ENCODE assay signal across 1 mouse cellular context in genomic region chr5:130015104-130015503, GRCm38 (mm10).
TF ChIP-seq lines count a peak whose summit lies in the region.

No protein-coding gene starts in this region.

TF ChIP-seq in MEL, 35 proteins besides CTCF, POLR2A, EP300 and RAD21:
- TF ChIP-seq RCOR1 (IDR thresholded peaks at IDR 0.05; ENCODE audit: low read depth, low read length) (no peak), TAL1 (IDR thresholded peaks at IDR 0.05; ENCODE audit: low read length) (no peak), CHD1 (IDR thresholded peaks at IDR 0.05; ENCODE audit: low read depth, low read length) (no peak), ELF1 (IDR thresholded peaks at IDR 0.05; ENCODE audit: low read depth, low read length) (no peak), USF1 (IDR thresholded peaks at IDR 0.05; ENCODE audit: low read depth, low read length) (no peak), MAZ (IDR thresholded peaks at IDR 0.05; ENCODE audit: low read depth, low read length) (no peak), ZKSCAN1 (IDR thresholded peaks at IDR 0.05; ENCODE audit: low read depth, low read length) (no peak), MXI1 (IDR thresholded peaks at IDR 0.05; ENCODE audit: low read depth, low read length) (no peak)
